Mouse (Mus musculus) monocyte, adult 2 months (primary cell): ENCODE results near the gene Srrm4.

Experiments used
- DNase-seq, 2 experiments: peaks; one replicate each; pipeline ENCODE4 v3.0.0; 2022; ENCODE audit warnings: low spot score in 2 of 2, low read depth in 1 of 2

The Srrm4 gene

GRCm38 (mm10) chr5:116492726-116493125 lies 98.9 kb downstream of the Srrm4 start:
- DNase-seq = no peak

GRCm38 (mm10) chr5:116491794-116492420 lies 99.7 kb downstream of the Srrm4 start:
- no peak for DNase-seq

GRCm38 (mm10) chr5:116490826-116491225 lies 100.8 kb downstream of the Srrm4 start:
- DNase-seq = no peak

DNA sequence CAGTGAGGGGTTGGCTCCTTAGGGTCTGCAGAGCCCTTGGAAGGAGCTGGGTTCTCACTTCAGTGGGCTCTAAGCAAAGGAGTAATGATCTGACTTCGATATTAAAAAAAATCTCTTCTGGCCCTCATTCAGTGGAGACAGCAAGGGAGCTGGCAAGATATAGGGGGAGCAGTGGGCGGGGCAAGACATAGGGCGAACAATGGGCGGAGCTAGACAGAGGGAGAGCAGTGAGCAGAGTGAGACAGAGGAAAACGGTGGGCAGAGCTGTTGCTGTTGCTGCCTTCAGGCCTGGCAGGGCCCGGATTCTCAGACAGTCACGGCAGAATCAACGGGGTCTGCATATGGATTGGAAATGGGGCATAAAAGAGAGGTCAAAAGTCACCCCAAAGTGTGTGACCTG lies 102.0 kb downstream of the Srrm4 start:
- no peak for DNase-seq

GRCm38 (mm10) chr5:116486135-116486534 lies 105.5 kb downstream of the Srrm4 start:
- DNase-seq = no peak

- DNase-seq = no peak
Observed at GRCm38 (mm10) chr5:116485069-116485468, 106.5 kb downstream of the Srrm4 start.

DNA sequence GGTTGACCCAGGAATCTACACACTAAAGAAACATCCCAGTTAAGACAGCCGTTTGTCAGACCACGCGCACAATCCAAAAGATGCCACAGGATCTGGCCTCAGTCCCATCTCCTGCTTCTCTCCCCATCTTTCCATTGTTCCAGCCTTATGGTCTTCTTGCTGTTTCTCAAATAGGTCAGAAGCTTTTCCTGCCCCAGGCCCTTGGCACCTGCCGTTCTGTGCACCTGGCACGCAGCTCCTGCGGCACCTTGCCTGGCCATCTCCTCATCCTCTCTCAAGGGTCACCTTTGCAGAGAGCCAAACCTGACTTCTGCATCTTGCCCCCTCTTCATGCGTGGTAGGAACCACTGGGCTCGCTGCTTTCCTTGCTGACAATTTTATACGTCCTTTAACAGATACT lies 107.4 kb downstream of the Srrm4 start:
- no peak for DNase-seq

DNA sequence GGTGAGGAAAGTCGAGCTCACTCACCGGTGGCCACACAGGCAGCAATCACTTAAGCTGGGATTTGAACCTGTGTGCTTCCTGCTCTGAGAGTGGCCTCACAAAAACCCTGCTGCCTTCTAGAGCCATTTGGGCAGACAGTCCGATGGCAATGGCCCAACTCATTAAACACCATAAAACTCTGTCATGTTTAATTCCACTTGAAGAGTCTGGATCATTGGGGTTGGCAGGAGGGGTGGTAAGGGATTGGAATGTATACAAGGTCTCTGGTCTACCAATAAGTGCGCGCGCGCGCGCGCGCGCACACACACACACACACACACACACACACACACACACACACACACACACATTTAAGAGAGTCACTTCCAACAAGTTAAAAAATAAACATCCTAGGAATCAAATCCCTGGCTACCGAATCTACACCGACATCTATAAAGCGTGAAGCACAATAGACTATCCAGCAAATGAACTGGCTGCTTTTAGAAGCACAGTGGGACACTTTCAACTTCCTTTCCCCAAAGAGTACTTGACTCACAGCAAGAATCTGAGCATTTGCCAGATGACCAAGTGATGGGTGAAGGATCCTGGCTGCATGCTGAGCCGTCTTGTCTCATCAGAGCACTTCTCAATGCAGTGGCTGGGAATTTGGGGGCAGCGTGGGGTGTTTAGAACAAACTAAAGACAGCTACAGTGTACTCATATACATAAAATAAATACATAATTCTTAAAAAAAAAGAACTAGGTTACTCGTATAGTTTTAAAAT lies 112.8 kb downstream of the Srrm4 start:
- DNase-seq = no peak

- no peak for DNase-seq
Observed at GRCm38 (mm10) chr5:116476006-116476405, 115.6 kb downstream of the Srrm4 start.

DNA sequence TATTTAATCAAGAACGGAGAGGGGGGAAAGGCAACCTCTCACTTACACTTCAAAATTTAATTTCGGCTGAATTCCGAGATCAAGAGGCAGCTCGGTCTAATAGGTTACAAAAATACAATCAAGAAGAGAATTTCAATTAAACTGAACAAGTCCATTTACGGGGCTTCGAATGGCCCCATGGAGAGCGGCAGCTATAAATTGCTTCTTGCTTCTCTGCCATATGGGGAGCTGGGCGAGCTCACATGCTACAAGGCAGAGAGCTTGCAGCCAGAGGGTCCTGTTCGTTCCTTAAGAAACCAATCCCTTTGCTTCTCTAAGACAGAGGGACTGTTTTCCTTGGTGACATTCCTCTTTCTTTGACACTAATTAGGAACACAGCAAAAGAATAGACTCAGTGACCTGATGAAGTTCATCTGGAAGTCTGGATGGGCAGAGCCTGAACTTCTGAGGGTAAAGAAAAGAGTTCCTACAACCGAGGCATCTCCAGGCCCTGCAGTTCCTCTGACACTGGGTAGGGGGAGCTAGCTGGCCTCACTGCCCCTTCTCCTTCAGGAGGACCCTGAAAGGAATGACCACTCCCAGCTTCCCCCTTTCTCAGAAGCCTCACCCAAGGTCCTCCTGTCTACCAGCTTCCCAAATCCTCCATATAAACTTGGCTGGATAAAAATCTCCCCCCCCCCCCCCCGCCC lies 130.1 kb downstream of the Srrm4 start:
- no peak for DNase-seq

DNA sequence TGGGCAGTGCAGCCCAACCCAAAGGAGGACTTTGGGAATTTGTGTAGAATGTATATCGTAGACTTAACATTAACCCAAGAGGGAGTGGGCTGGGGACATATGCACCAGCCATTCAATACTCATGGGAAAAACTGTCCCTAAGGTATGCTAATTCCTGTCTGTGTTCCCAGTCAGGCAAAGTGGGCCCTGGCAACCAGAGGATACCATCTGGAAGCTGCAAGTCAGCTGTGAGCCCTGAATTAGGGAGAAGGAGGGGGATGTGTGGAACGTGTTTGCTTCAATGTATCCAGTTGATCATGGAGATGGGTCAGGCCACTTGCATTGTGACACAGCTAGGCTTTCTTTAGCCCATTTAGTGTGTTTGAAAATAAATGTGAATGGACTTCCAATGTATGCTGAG lies 131.6 kb downstream of the Srrm4 start:
- no peak for DNase-seq

DNA sequence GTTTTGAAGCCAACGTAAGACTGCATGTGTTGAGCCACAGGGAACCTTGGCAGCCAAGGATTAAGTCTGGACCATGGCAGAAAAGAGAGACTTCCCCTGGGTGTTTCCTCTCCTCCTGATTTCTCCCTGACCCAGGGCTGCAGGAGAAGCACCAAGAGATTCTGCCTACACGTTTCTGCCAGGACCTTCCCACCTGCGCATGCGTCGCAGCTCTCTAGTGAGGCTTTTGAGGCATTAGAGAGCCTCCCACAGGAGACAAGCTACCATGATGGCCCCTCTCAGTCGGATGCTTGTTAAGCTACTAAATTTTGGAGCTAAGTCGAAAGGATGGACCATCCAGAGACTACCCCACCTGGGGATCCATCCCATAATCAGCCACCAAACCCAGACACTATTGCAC lies 133.8 kb downstream of the Srrm4 start:
- DNase-seq = no peak

DNA sequence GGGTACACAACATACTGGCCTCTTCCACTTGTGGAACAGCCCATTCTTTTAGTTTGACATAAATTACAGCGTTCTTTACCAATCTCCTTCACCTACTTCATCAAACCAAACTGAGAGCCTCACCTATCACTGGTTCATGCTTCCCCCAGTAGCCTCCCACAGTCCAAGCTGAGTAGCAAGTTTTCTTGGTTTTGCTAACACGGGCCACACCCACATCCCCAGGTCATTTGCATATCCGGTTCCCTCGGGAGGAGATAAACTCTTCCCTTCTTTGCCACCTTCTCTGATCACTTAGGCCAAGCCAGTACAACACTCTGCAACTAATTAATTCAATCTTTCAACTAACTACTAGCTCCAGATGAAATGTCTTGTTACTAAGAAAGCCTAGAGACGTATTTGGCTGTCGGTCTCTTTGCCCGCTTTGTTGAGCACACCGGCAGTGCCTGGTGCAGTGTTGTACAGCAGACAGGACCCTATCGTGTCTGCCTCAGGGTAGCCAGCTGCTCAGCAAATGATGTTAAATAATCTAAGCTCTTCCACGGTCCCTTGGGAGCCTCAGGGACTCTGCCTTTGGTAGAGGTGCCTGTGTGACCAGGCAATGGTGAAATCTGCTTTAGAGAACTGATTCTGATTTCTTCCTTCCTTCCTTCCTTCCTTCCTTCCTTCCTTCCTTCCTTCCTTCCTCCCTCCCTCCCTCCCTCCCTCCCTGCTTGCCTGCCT lies 134.7 kb downstream of the Srrm4 start:
- no peak for DNase-seq

DNA sequence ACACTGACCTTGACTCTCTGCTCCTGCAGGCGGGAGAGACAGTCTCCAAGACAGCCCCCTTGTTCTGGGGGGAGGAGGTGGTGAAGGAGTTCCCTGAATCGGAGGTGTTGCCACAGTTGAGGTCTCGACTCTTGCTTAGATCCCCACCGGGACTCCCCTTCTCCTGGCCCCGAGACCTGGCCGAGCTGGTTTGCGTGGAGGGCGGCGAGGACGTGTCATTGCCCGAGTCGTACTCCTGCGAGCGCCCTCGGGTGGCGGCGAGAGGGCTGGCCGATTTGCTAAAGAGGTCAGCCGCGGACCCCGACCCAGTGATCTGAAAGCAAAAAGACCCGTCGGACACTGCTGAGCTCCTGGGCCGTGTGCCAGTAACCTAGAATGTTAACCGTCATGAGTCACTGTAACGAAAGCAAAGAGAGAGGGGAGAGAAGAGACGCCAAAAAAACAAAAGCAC lies 138.2 kb downstream of the Srrm4 start:
- no peak for DNase-seq

GRCm38 (mm10) chr5:116450901-116451300 lies 140.7 kb downstream of the Srrm4 start:
- DNase-seq = no peak

DNA sequence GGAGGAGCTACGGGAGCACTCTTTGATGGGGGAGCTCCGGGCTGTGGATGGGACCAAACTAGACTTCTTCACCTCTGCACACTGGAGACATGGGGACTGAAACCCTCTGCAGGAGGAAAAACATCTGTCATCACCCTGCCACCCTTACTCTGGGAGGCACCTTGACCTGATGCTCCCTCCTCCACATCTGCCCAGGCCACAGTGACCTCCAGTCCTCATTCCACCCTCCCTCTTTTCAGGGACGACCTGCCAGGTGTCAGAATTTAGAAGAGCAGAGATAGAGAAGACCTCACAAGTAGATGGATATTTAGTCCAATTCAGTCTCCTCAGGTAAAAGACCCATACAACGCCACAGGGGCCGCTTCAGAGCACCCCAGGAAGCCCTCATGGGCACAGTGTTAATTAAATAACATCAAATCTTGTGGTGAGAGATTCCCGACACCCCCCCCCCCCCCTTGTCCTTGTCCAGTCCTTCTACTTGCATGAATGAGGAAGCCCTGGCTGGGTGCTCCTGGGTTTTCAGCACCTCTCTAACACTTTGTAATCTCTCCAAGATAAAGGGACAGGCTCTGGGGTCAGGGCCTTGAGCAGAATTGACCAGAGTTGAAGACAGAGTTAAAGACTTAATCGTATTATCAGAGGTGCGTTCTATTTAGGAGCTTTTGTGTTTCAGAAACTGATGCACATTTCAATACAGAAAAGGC lies 141.9 kb downstream of the Srrm4 start:
- no peak for DNase-seq

DNA sequence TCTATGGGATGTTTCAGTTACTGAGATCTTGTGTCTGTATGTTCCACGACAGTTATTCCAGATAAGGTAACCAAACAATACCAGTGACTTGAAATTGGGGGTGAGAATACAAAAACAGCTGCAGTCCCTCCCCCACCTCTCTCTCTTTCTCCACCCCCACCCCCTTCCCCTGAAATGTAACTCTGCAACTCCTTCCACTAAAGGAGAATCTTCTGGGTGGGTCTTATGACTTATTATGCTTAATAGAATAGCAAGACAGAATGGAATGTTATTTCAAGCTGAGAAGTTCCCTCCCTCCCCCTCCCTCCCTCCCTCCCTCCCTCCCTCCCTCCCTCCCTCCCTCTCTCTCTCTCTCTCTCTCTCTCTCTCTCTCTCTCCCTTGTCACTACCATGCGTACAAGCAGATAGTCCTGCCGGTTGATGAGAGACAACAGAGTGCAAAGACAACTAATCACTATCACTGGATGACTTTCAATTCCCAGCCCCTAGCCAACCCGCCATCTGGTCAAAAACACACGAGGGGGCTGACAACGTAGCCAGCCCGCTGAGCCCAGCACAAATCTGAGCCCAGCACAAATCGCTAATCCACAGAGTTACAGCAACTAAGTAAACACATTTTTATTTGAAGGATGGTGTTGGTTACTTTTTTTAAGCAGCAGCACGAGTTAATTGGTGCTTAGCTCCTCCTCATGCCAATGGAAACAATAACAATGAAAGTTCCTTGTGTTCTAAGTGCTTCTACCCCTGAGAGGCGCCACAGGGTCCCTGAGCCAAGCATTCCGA lies 143.0 kb downstream of the Srrm4 start:
- no peak for DNase-seq

GRCm38 (mm10) chr5:116447821-116448350 lies 143.7 kb downstream of the Srrm4 start:
- DNase-seq = no peak

- no peak for DNase-seq
Observed at GRCm38 (mm10) chr5:116446552-116446951, 145.1 kb downstream of the Srrm4 start.
